Mouse (Mus musculus) adrenal gland, adult 18-20 months (tissue): ENCODE data around the gene Appl2. TPM values are rescaled to one million over a fixed set of nuclear protein-coding genes. Genes with fewer than 3 reads are reported as not detected.

Experiments
- DNase-seq, 2 experiments: peaks; one replicate each; pipeline ENCODE4 v3.0.0; 2021 to 2022; ENCODE audit warnings: low spot score in 2 of 2
- total RNA-seq, 2 experiments: library from RNA; stranded (reverse); gene quantifications; 1 replicate in 1 of 2; 2 replicates in 1 of 2; pipeline ENCODE4 v1.2.3; 2021

The Appl2 gene
- total RNA-seq, 2 experiments from 2014 or later, result 34.4 to 105 TPM

- no peak for DNase-seq
Observed at GRCm38 (mm10) chr10:83592616-83593015, 55.9 kb downstream of the Appl2 start.

- DNase-seq, result no peak
Observed at GRCm38 (mm10) chr10:83590801-83591200, 57.7 kb downstream of the Appl2 start.

GRCm38 (mm10) chr10:83565449-83566441 lies 82.8 kb downstream of the Appl2 start:
- no peak for DNase-seq

- DNase-seq, result no peak
Observed at GRCm38 (mm10) chr10:83563005-83563404, 85.5 kb downstream of the Appl2 start.

Other genes starting within 250 kb of the Appl2 start
- under 1 TPM; 0.32 to 0.80 TPM for gene Aldh1l2, start 114.6 kb downstream of the Appl2 start, total RNA-seq
- 10 to 100 TPM; 27.0 to 27.6 TPM for gene Washc4, start 105.0 kb downstream of the Appl2 start, total RNA-seq
- 10 to 100 TPM; 25.7 to 29.1 TPM for gene 1500009L16Rik, start 74.1 kb upstream of the Appl2 start, total RNA-seq